Mouse (Mus musculus): ENCODE measurements around the gene Gm37240. TPM values are rescaled to one million over a fixed set of nuclear protein-coding genes. Genes with fewer than 3 reads are reported as not detected.
A peak's percentile ranks its signal among the peaks of the same experiment; 100 is the strongest.
"Not testable (repeated sequence)": the region's sequence is repeated elsewhere in the genome, so short reads cannot be mapped to it uniquely, and the experiment has no call there.

Gene Gm37240
- polyA plus RNA-seq, 2 experiments from 2014 or later = 2.9 to 4.3 TPM

DNA sequence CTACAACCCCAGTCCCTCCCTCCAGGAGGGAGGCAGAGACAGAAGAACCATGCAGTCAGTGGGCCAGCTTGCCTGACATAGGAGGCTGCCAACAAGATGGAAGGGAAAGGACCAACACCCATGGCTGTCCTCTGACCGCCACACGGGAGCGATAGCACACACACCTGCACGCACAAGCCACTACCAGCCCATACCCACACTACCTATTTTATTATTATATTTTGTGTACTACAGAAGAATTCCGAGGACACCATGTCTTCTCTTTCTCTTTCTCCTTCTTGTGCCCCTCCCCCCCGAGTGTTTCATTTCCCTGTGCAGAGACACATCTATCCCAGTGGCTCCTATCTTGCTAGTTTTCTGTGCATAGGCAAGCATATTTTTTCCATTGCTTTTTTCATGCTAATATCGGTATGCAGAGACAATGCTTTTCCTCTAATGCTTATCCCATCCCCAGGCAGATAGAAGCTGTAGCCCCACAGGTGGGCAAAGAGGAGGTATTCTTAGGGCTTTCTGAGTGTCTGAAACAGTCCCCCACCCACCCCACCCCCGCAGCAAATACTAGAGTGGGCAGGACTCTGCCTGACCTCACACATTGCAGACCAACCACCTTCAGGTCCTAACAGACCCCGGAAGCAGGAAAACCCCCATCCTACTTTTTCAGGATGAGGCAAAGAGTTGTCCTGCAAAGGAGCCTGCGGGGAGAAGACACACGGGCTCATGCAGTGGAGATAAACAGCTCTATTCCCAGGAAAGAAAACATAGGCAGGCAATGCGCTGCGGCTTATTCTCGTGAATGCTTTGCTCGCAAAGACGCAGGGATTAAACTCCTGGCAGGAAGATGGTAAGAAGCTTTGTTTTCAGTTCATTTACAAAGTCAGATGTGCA, 1232.2 kb downstream of the Gm37240 start:
- no peak for ATAC-seq

- ATAC-seq = peak; percentile 91
These were observed 1233.0 kb downstream of the Gm37240 start for GRCm38 (mm10) chr3:84654246-84654826.

DNA sequence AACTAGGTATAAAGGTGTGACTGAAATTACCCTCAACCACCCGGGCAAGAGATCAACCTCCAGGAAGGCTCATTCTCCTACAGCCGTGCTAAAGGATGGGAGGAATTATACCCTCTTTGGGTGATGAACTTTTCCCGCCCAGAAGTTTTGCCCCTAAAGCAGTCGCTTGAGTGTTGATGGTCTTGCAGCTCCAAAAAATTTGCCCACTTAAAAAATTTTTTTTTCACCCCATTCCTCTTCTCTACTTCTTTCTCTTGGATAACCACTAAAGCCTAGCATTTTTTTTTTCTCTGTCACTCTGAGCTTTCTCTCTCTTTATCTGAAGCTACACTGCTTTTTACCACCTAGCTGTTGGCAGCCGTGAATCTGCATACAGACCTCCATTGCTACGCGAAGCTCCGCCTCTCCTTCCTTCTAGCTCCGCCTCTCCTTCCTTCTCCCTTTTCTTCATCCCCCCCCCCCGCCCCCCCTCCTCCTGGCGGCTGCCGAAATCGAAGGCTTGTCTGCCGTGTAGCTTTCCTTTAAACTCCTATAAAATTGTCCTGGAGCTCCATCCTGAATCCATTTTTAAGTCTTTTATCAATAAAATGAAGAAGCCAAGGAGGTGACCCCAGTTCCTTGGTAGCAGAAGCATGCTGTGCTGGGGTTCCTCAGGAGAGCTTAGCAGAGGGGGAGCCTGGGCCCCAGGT, 1233.6 kb downstream of the Gm37240 start:
- peak; percentile 25 for ATAC-seq

GRCm38 (mm10) chr3:84652643-84653556, 1234.4 kb downstream of the Gm37240 start:
- no peak for ATAC-seq

GRCm38 (mm10) chr3:84649578-84650327, 1237.6 kb downstream of the Gm37240 start:
- no peak for ATAC-seq

DNA sequence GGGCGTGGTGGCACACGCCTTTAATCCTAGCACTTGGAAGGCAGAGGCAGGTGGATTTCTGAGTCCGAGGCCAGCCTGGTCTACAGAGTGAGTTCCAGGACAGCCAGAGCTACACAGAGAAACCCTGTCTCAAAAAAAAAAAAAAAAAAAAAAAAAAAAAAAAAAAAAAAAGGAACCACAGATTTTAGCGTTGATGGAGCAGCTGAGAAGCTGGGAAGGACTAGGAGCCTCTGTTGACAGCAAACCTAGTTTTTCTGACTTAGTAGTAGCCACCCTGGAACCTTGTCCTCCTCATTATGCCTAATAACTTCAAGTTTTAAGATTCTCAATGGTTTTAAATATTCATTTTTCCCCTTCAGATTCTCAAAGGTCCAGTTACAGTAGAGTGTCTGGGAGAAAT, 1239.2 kb downstream of the Gm37240 start:
- ATAC-seq = not testable (repeated sequence)

- no peak for ATAC-seq
These were observed 1239.7 kb downstream of the Gm37240 start for GRCm38 (mm10) chr3:84647616-84648015.

DNA sequence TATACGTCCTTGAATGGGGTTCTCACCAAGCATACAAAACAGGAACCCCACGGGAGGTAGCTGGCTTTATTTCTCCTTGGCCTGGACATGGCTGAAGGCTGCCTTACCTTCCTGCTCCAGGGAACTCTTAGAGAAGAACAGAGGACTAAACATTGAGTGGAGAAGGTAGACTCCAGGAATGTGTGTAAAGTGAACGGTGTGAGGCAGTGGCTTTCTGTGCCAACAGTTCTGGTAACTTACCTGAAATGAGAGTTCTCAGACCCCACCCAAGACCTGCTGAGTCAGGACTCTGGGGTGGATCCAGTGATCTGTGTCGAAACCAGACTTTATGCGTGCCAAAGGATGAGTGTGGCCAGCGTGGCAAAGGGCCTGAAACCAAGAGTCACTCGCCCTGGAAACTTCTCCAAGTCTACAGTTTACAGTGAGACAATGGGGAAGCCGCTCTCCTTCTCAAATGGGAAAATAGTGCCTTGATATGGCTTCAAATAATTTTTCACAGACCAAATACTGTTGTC, 1240.9 kb downstream of the Gm37240 start:
- no peak for ATAC-seq

GRCm38 (mm10) chr3:84646007-84646290, 1241.4 kb downstream of the Gm37240 start:
- ATAC-seq = no peak

- ATAC-seq = no peak
These were observed 1241.9 kb downstream of the Gm37240 start for GRCm38 (mm10) chr3:84645156-84646006.

DNA sequence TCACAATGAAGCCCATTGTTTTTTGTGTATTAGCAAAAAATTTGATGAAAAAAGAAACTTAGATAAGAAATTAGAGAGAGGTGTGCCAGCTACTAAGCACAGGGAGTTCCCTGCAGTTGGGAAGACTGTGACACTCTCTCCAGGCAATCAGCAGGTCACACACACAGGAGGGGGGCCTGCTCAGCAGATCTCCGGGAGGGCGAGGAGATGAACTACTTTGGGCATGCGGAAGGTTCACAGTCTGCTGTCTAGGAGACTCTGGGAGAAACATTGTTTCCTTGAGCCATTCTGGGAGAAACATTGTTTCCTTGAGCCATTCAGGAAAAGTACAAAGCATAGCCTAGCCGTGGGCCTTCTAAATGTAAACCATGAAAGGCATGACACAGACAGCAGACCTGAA, 1244.4 kb downstream of the Gm37240 start:
- ATAC-seq = no peak

DNA sequence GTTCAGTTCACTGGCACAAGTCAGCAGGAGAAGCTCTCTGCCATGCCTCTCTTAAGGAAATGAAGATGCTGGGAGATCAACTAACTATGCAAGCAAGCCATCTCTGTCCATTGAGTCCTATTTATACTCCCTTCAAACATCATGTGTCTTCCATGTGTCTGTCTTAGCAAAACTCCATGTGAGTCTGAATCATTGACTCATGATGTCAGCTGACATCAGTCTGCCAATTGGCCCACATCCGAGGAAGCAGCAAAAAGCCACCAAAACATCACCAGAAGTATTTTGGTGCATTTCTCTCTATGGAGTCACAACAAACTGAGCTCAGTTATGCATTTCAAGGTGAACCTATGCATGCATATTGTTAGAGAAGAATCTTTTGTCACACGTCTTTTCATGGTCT, 1245.9 kb downstream of the Gm37240 start:
- ATAC-seq = no peak

GRCm38 (mm10) chr3:84640536-84640935, 1246.8 kb downstream of the Gm37240 start:
- ATAC-seq = no peak

DNA sequence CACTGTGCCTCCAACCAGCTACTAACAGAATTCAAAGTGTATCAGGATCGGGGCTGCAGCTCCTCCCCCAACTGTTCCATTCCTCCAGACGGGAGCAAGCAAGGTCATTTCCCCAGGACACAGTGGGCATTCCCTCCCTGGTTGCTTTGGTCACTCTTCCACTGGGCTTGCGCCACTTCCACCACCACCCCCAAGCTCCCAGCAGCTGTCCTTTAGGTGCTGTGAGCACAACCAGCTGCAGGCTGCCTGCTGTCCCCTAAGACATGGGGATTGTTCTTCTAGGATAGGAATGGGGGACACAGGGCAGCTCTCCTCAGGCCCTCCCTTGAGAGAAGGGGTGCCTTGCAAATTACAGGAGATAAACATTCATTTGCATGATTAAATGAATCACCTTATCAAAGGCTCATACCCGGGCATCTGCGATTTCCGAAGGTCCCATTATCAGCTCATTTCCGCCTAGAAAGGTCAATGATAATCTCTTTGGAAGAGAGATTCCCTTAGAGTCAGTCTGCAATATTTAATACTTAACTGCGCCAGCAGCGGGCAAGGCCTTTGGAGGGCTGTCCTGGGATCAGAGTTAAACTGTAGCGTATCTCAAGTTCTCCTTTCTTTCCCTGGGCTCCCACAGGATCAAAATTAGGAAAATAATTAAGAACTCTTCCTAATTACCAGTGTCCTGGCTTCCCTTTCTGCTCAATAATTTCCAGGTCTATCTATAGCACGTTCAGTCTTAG, 1247.4 kb downstream of the Gm37240 start:
- ATAC-seq = no peak

- no peak for ATAC-seq
These were observed 1248.5 kb downstream of the Gm37240 start for GRCm38 (mm10) chr3:84638858-84639257.

DNA sequence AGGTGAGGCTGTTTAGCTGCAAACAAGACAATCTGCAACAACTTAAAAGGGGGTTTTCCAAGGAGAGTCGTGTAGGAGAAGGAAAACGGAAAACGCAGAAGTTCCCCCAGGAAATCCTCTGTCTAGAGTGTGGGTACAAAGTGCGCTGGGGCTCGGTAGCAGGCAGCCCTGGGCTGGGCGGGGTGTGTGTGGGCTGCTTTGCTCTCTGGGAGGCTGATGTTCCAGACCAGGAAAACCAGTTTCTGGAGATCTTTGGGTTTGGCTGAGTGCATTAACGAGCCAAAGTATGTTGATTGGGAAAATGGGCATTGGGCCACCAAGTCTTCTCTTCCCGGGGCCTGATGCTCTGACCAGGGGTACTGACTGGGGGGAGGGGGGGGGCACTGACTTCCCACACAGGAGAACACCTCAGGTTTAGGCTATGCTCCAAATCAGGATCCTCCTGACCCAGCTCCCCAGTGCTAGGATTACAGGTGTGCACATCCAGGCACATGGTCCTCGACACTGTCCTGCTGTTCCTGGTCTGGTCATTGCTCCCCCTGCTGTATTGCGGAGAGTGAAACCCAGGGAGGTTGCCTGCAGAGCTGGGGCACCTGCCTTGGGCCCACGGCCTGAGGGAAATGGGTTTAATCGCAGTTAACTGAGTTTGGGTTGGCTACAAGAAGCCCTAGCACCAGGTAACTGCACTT, 1249.3 kb downstream of the Gm37240 start:
- no peak for ATAC-seq

- ATAC-seq = no peak
These were observed 1250.2 kb downstream of the Gm37240 start for GRCm38 (mm10) chr3:84637095-84637494.

DNA sequence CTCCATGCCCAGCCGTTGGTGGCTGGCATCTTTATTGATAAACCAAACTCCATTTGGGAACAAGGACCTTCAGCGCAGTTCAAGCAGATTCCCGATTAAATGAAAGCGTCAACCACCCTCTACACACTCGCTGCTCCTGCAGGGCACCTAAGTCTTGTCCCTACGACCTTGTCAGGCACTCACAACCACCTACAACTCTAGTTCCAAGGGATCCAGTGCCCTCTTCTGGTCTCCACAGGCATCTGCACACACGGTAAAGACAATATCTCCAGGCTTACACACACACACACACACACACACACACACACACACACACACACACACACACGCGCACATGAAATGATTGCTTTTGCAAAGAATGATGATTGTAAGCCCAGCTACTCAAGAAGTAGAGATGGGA, 1255.7 kb downstream of the Gm37240 start:
- ATAC-seq = no peak

DNA sequence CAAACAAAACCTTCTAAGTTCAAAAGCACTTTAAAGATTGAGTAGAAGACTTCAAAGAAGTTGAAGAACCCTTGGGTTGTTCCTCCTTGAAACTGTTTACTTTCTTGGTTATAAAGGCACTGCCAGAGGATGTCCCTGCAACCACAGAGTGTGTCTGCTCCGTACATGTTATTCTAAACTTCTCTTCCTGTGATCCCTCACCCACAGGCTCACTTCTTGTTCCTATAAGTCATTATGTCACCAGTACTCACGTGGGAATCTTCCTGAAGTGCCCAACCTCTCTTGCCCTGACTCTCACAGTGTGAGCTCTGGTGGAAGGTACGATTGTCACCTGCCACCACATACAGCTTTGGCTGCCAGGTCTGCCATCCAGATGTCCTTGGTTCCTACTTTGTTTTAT, 1265.3 kb downstream of the Gm37240 start:
- peak; percentile 63 for ATAC-seq

All from activated CD4-positive, CD25-positive, alpha-beta regulatory T cell, adult 4 months (primary cell).